Mouse (Mus musculus): ENCODE measurements around the gene Selenoo.

DNA sequence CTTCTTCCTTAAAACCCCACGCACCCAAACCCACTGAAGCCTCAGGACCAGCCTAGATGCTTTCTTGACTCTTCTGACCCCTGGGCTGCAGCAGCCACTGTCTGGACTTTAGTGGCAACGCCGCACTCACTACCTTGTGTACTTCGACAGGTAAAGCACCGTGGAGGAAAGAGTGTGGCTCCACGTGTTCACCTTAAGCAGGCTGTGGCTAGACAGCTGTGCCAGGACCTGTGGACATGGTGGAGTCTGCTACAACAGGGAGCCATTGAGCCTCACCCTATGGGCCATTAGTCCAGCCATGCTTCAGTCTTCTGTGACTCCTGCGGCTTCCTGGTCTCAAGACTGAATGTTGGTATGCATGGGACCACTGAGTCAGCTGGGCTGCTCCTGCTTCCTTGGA lies 34.2 kb upstream of the Selenoo start:
- TF ChIP-seq POLR2A (IDR thresholded peaks at IDR 0.05; ENCODE audit: borderline replicate concordance, low read depth, low read length) (no peak), CTCF (IDR thresholded peaks at IDR 0.05; ENCODE audit: low read depth, low read length) (no peak)

Measured in bone marrow macrophage, adult 2 months (primary cell).